Comparison of ENCODE assay signal across 25 mouse cellular contexts in the genomic region with DNA sequence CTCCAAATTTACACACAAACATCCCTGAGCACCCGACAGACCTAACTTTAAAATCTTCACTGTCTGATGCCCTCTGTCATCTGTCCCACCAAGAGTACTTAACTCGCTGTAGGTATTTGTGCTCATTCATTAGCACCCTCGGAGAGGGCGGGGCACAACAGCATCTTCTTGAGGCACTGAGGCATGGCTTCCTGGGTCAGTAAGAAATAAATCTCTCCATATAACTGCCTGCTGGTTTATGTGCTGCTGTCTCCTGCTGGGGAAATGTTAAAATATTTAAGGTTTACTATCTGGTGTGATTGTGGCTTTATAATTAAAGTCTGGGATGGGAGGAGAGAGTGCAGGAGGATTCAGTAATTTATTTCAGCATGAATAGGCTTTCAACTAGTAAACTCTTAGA.
DNase-seq lines count a peak whose midpoint lies in the region; ATAC-seq and TF ChIP-seq lines count a peak whose summit lies in the region.
"Had no signal": no experiment of that assay in that cellular context is flagged by ENCODE, and none has a peak within 500 bp of the region (broad histone marks: within the 10 kb centered on the region; RNA-seq: fewer than 3 reads in every experiment).

No protein-coding gene starts in this region.

- no peak for DNase-seq in heart, embryonic 10.5 days (ENCODE audit: low spot score)
- DNase-seq in heart, adult 8-10 months (ENCODE audit: low spot score): no peak
- peak; percentile 87 for DNase-seq in kidney, postnatal 0 days (ENCODE audit: low spot score)
- no peak for DNase-seq in kidney, adult 11 months
- DNase-seq in embryonic facial prominence, embryonic 10.5 days (ENCODE audit: low spot score): no peak
- DNase-seq in limb, embryonic 10.5 days (ENCODE audit: low spot score): no peak
- no peak for DNase-seq in gastrocnemius, adult 18-20 months (ENCODE audit: low spot score)
- DNase-seq in lung, postnatal 25 days (ENCODE audit: low spot score): no peak
- DNase-seq: adrenal gland, adult 2 months; cerebellum, adult 8-10 months; cerebellum, postnatal 25 days; gastrocnemius, postnatal 25 days; lung, adult 2 months; lung, postnatal 10 days; right cerebral cortex, adult 18-20 months; spleen, adult 18-20 months had no signal

- no peaks in the 10 kb centered on the region for H3K9me3 ChIP-seq in heart, embryonic 10.5 days
- no peaks in the 10 kb centered on the region for H3K9me3 ChIP-seq in kidney, postnatal 0 days (replicated peaks; ENCODE audit: low read length)
- no peaks in the 10 kb centered on the region for H3K9me3 ChIP-seq in embryonic facial prominence, embryonic 10.5 days
- no peaks in the 10 kb centered on the region for H3K9me3 ChIP-seq in limb, embryonic 10.5 days (replicated peaks)
- H3K9me3 ChIP-seq: forebrain, embryonic 13.5 days; G1E; heart, embryonic 15.5 days had no signal

- peaks cover 8% of the 10 kb centered on the region; the same call in 1 of the 2 replicates for H3K4me1 ChIP-seq in heart, embryonic 10.5 days
- 0 out of 2 replicates have a peak, but pooled peaks cover 8% of the 10 kb centered on the region for H3K4me1 ChIP-seq in kidney, postnatal 0 days (replicated peaks; ENCODE audit: insufficient read depth, low read length)
- peaks cover 25% of the 10 kb centered on the region for H3K4me1 ChIP-seq in embryonic facial prominence, embryonic 10.5 days
- peaks cover 57% of the 10 kb centered on the region for H3K4me1 ChIP-seq in limb, embryonic 10.5 days

- no peaks in the 10 kb centered on the region for H3K36me3 ChIP-seq in heart, embryonic 10.5 days
- H3K36me3 ChIP-seq in kidney, postnatal 0 days (ENCODE audit: insufficient read depth, low read length): no peaks in the 10 kb centered on the region
- H3K36me3 ChIP-seq in embryonic facial prominence, embryonic 10.5 days (replicated peaks): no peaks in the 10 kb centered on the region
- no peaks in the 10 kb centered on the region for H3K36me3 ChIP-seq in limb, embryonic 10.5 days
- H3K36me3 ChIP-seq: G1E; heart, embryonic 15.5 days had no signal

- H3K4me3 ChIP-seq in heart, embryonic 10.5 days: no peak overlapping the region
- no peak overlapping the region for H3K4me3 ChIP-seq in kidney, postnatal 0 days (replicated peaks; ENCODE audit: low read depth, low read length)
- H3K4me3 ChIP-seq in embryonic facial prominence, embryonic 10.5 days: no peak overlapping the region
- H3K4me3 ChIP-seq in limb, embryonic 10.5 days: 0 out of 2 replicates have a peak overlapping the region, but pooled peaks have one; percentile 1
- H3K4me3 ChIP-seq: forebrain, embryonic 13.5 days; heart, embryonic 15.5 days had no signal

- no peak overlapping the region for H3K4me2 ChIP-seq in kidney, postnatal 0 days (ENCODE audit: low read length)
- H3K4me2 ChIP-seq: forebrain, embryonic 13.5 days; heart, embryonic 15.5 days; midbrain, embryonic 11.5 days had no signal

- ATAC-seq in kidney, postnatal 0 days (replicated peaks; ENCODE audit: low FRiP score, low read depth): peak; percentile 54; the same call in 1 of the 2 replicates
- ATAC-seq: activated CD4-positive, CD25-positive, alpha-beta regulatory T cell, adult 4 months; forebrain, embryonic 13.5 days; hindbrain, embryonic 16.5 days; midbrain, embryonic 16.5 days had no signal

- H3K9ac ChIP-seq in kidney, postnatal 0 days (ENCODE audit: low read depth, low read length): no peak overlapping the region
- H3K9ac ChIP-seq: forebrain, embryonic 13.5 days; heart, embryonic 15.5 days; liver, embryonic 14.5 days had no signal

- WGBS in heart, embryonic 10.5 days: 61% methylated on average over 4 of the region's 4 CpGs
- 18% methylated on average over 4 of the region's 4 CpGs for WGBS in kidney, postnatal 0 days
- 76% methylated on average over 4 of the region's 4 CpGs for WGBS in embryonic facial prominence, embryonic 10.5 days
- WGBS in limb, embryonic 10.5 days: 33% methylated on average over 4 of the region's 4 CpGs

- peak overlapping the region; percentile 29; the same call in 1 of the 2 replicates for H3K27ac ChIP-seq in heart, embryonic 10.5 days
- no peak overlapping the region for H3K27ac ChIP-seq in kidney, postnatal 0 days
- H3K27ac ChIP-seq in embryonic facial prominence, embryonic 10.5 days (replicated peaks): peak overlapping the region; percentile 51; the same call in 1 of the 2 replicates
- peak overlapping the region; percentile 89 for H3K27ac ChIP-seq in limb, embryonic 10.5 days
- H3K27ac ChIP-seq: forebrain, embryonic 13.5 days; heart, embryonic 15.5 days; liver, embryonic 14.5 days had no signal

- no peaks in the 10 kb centered on the region for H3K27me3 ChIP-seq in heart, embryonic 10.5 days (ENCODE audit: insufficient read depth, poor library complexity, severe bottlenecking)
- no peaks in the 10 kb centered on the region for H3K27me3 ChIP-seq in kidney, postnatal 0 days (ENCODE audit: insufficient read depth, low read length)
- no peaks in the 10 kb centered on the region for H3K27me3 ChIP-seq in embryonic facial prominence, embryonic 10.5 days (replicated peaks; ENCODE audit: low read depth, poor library complexity, severe bottlenecking)
- no peaks in the 10 kb centered on the region for H3K27me3 ChIP-seq in limb, embryonic 10.5 days (ENCODE audit: low read depth, poor library complexity, severe bottlenecking)
- H3K27me3 ChIP-seq: CH12.LX; forebrain, embryonic 13.5 days; heart, embryonic 15.5 days had no signal

- no peak for TF ChIP-seq CTCF in kidney, postnatal 0 days (IDR thresholded peaks at IDR 0.05; ENCODE audit: low read depth)
